Mouse (Mus musculus) monocyte, adult 59 days (primary cell): Measurements from ENCODE around the gene Mark4. TPM values are rescaled to one million over a fixed set of nuclear protein-coding genes. Genes with fewer than 3 reads are reported as not detected.

ENCODE experiments used
- total RNA-seq, 2 experiments: library from RNA; stranded (reverse); gene quantifications; one replicate each; pipeline ENCODE4 v1.2.4; 2023

Mark4 gene
- 10 to 100 TPM; 32.6 to 34.3 TPM for total RNA-seq

DNA sequence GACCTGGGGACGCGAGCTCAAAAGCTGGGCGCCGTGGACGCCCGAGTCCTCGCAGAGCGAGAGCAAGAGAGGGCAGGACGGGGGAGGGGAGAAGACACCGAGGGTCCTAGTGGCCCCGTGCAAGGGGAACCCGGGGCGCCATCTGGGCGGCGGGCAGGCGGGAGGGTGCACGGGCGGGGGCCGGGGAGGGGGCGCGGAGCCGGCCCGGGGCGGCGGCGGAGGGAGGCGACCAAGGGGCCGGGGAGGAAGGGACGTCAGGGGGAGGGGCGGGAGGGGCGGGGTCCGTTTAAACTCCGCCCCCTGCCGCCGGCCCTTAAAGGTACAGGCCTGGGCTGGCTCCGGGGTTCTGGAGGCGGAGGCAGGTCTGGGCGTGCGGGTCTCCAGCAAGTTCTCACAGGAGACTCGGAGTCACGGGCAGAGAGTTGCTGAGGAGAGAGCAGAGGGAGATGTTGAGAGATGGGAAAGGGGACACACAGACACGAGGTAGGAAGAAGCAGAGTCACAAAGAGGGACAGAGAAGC lies at the start of gene Mark4:
Mark4 (minus strand) TSS at position 231 of the 521 bp plus-strand sequence.

DNA sequence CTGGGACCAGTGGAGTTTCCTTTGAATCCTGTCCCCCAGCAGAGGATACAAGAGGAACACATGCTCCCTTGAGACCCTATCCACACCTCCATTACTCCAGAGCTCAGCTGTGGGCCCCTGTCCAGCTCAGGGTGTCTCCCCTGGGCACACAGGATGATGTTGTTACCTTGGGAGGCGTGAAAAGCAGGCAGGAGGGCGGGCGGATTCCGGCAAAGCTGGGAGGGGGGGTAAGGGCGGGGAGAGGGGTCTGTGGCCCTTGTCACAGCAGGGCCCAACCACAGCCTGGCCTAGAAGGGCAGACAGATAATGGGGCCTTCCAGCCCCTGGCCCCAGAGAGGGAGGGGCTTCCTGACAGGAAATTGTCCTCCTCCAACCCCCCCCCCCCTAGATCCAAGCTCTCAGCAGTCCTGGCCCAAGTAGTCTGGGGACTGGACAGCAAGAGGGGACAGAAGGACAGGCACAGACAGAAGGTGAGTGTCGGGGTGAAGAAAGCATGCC lies 4.3 kb upstream of the Mark4 start, which contains the start of gene Exoc3l2:
Exoc3l2 (plus strand) TSS at position 448 of the 498 bp plus-strand sequence.

DNA sequence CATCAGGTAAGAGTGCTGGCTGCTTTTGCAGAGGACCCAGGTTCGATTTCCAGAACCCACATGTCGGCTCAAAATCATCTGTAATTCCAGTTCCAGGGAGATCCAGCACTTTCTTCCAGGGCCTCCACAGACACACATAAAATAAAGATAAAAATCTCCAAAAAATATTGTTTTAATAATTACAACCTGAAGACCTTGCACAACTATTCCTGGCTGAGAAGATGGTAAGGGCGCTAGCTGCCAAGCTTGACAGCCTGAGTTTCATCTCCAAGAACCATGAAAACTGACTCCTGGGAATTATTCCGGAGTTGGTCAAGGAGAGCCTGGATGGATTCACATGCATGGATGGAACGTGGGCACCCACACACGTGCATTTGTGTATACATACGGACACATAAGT lies 54.1 kb downstream of the Mark4 start, which contains the start of gene Ckm:
Ckm (plus strand) TSS at position 301 of the 400 bp plus-strand sequence.

DNA sequence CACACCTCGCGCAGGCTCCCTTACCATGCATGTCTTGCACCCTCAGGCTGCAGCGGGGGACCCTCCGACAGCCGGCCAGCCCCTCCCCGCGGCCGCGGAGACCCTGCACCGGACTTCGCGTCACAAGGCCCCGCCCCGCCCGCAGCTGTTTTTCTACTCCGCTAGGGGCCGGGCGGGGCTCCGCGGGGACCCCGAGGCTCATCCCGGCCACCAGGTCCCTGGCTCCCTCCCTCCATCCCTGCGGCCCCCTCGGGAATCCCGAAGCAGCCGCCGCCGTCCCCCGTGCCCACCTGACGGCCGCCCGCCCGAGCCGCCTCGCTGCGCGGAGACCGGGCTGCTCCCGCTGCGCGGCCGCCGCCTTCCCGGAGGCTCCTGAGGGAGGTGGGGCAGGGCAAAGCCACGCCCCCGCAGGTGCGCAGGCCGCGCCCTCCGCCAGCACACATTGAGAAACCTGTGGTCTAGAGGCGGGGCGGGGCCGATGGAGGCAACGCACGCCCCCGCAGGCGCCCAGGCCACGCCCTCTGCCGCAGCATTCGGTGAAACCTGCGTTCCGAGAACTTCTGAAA lies 54.8 kb downstream of the Mark4 start, which contains the start of gene Klc3:
Klc3 (minus strand) TSS at position 374 of the 566 bp plus-strand sequence.

DNA sequence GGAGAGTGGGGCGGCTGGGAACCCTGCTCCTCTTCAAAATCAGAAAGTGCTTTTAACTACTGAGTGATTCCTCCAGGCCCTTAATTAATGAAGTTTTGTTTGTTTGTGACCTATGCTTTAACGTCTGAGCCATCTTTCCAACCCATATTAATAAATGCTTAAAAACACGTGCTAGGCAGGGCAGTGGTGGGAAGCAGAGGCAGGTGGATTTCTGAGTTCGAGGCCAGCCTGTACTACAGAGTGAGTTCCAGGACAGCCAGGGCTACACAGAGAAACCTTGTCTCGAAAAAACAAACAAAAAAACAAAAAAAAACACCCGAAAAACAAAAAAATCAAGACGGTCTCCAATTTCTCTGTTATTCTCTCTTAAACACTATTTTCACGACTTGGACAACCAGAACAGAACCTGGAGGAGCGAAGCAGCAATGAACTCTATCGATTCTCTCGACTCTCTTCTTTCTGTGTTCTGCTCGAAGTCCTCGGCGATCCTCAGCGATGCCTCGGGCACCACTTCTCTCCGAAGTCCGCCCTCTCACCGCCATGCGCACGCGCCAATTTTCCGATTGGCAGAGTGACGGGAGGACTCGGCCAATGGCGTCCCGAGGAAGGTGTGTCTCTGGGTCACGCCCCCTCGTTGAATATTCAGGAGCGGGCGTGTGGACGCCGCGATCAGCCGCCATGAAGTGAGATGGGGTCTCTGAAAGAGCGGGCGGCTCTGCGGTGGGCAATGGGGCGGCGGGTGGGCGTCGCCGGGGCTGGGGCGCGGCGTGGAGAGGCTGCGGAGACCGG lies 77.0 kb downstream of the Mark4 start, which contains the start of gene Ercc2:
Ercc2 (plus strand) TSS at position 634 of the 789 bp plus-strand sequence.

Other genes starting within 250 kb of the Mark4 start
- gene Gpr4, start 246.3 kb downstream of the Mark4 start, total RNA-seq = not detected
- 10 to 100 TPM; 44.6 to 45.7 TPM for gene Opa3, start 230.5 kb downstream of the Mark4 start, total RNA-seq
- 100 to 1,000 TPM; 298 to 304 TPM for gene Vasp, start 187.0 kb downstream of the Mark4 start, total RNA-seq
- 1 to 10 TPM; 2.5 to 9.1 TPM for gene Ppm1n, start 178.8 kb downstream of the Mark4 start, total RNA-seq
- 1 to 10 TPM in 1 of 2 experiments, under 1 TPM in 1; 0.88 to 1.1 TPM for gene Rtn2, start 176.2 kb downstream of the Mark4 start, total RNA-seq
- 1,000 to 10,000 TPM; 2,539 to 2,823 TPM for gene Fosb, start 148.8 kb downstream of the Mark4 start, total RNA-seq
- gene Ercc1, start 114.0 kb downstream of the Mark4 start, total RNA-seq = 10 to 100 TPM; 29.1 to 29.3 TPM
- 1 to 10 TPM; 7.0 to 8.7 TPM for gene Cd3eap, start 99.3 kb downstream of the Mark4 start, total RNA-seq
- gene Ppp1r13l, start 99.1 kb downstream of the Mark4 start, total RNA-seq = 1 to 10 TPM; 1.3 to 4.3 TPM
- 10 to 100 TPM; 35.0 to 35.5 TPM for gene Ercc2, start 76.8 kb downstream of the Mark4 start, total RNA-seq
- not detected for gene Klc3, start 54.7 kb downstream of the Mark4 start, total RNA-seq
- 1 to 10 TPM; 2.7 to 3.1 TPM for gene Ckm, start 54.0 kb downstream of the Mark4 start, total RNA-seq
- gene Exoc3l2, start 4.5 kb upstream of the Mark4 start, total RNA-seq = under 1 TPM; 0.89 to 0.94 TPM
- gene Bloc1s3, start 49.5 kb upstream of the Mark4 start, total RNA-seq = 10 to 100 TPM in 1 of 2 experiments, 1 to 10 TPM in 1; 8.6 to 11.2 TPM
- 10 to 100 TPM; 34.4 to 45.3 TPM for gene Trappc6a, start 49.6 kb upstream of the Mark4 start, total RNA-seq
- gene Nkpd1, start 59.0 kb upstream of the Mark4 start, total RNA-seq = under 1 TPM in 1 of 2 experiments, not detected in 1; 0.26 TPM
- 10 to 100 TPM; 45.7 to 48.4 TPM for gene Ppp1r37, start 104.3 kb upstream of the Mark4 start, total RNA-seq
- 1 to 10 TPM; 6.2 to 6.8 TPM for gene Zfp296, start 118.5 kb upstream of the Mark4 start, total RNA-seq
- gene Gemin7, start 118.8 kb upstream of the Mark4 start, total RNA-seq = 10 to 100 TPM; 76.3 to 80.3 TPM
- gene Clasrp, start 145.7 kb upstream of the Mark4 start, total RNA-seq = 10 to 100 TPM; 60.6 to 62.7 TPM
- gene Relb, start 170.6 kb upstream of the Mark4 start, total RNA-seq = 10 to 100 TPM; 73.1 to 82.8 TPM
- 10 to 100 TPM; 73.1 to 81.8 TPM for gene Clptm1, start 206.2 kb upstream of the Mark4 start, total RNA-seq
- gene Apoc2, start 219.1 kb upstream of the Mark4 start, total RNA-seq = 100 to 1,000 TPM; 138 to 244 TPM
- not detected for gene Gm44805, start 222.6 kb upstream of the Mark4 start, total RNA-seq
- not detected for gene Apoc4, start 222.7 kb upstream of the Mark4 start, total RNA-seq
- 10 to 100 TPM; 79.5 to 84.6 TPM for gene Apoc1, start 233.8 kb upstream of the Mark4 start, total RNA-seq
- gene Apoe, start 240.4 kb upstream of the Mark4 start, total RNA-seq = 1,000 to 10,000 TPM; 1,850 to 1,922 TPM